Mouse (Mus musculus): ENCODE results near the gene Mrps18c.

GRCm38 (mm10) chr5:100766026-100766425 lies 32.4 kb upstream of the Mrps18c start:
- TF ChIP-seq CTCF (IDR thresholded peaks at IDR 0.05; ENCODE audit: low read depth) (no peak), EP300 (IDR thresholded peaks at IDR 0.05; ENCODE audit: low read depth) (no peak)
